Mouse (Mus musculus) retina, embryonic 14.5 days (tissue): ENCODE measurements at regions not wholly inside any gene's neighbourhood (a gene's known extent, or its start where the extent isn't known, plus 50 kb on each side); places are given as distances from the start of the nearest gene placed in this dataset.

Experiments used
- DNase-seq: peaks from one replicate; pipeline ENCODE4 v3.0.0-alpha.2; 2015; ENCODE audit warnings: low spot score

GRCm38 (mm10) chr15:87367381-87367780, 176.7 kb upstream of the Fam19a5 start:
- peak; percentile 9 for DNase-seq

- DNase-seq: no peak
Observed at GRCm38 (mm10) chr15:87369381-87369780, 174.7 kb upstream of the Fam19a5 start.

- DNase-seq: no peak
Observed at GRCm38 (mm10) chr15:87369836-87370235, 174.3 kb upstream of the Fam19a5 start.

- DNase-seq: no peak
Observed at GRCm38 (mm10) chr15:87370761-87371160, 173.3 kb upstream of the Fam19a5 start.

- no peak for DNase-seq
Observed at GRCm38 (mm10) chr15:87374670-87375069, 169.4 kb upstream of the Fam19a5 start.

- DNase-seq: no peak
Observed at GRCm38 (mm10) chr15:87375596-87376194, 168.4 kb upstream of the Fam19a5 start.

- no peak for DNase-seq
Observed at GRCm38 (mm10) chr15:87383551-87384265, 160.4 kb upstream of the Fam19a5 start.

GRCm38 (mm10) chr15:87384279-87385066, 159.6 kb upstream of the Fam19a5 start:
- DNase-seq: no peak

GRCm38 (mm10) chr15:87386513-87386983, 157.6 kb upstream of the Fam19a5 start:
- DNase-seq: no peak

GRCm38 (mm10) chr15:87391395-87391794, 152.7 kb upstream of the Fam19a5 start:
- DNase-seq: no peak

GRCm38 (mm10) chr15:87398396-87398795, 145.7 kb upstream of the Fam19a5 start:
- DNase-seq: no peak

- no peak for DNase-seq
Observed at GRCm38 (mm10) chr15:87405689-87406088, 138.4 kb upstream of the Fam19a5 start.

- no peak for DNase-seq
Observed at GRCm38 (mm10) chr15:87411978-87412377, 132.1 kb upstream of the Fam19a5 start.

GRCm38 (mm10) chr15:87415996-87416395, 128.1 kb upstream of the Fam19a5 start:
- no peak for DNase-seq

GRCm38 (mm10) chr15:87421743-87422142, 122.4 kb upstream of the Fam19a5 start:
- no peak for DNase-seq

GRCm38 (mm10) chr15:87433306-87433705, 110.8 kb upstream of the Fam19a5 start:
- no peak for DNase-seq

GRCm38 (mm10) chr15:87433901-87434300, 110.2 kb upstream of the Fam19a5 start:
- DNase-seq: no peak

GRCm38 (mm10) chr15:87435566-87435965, 108.5 kb upstream of the Fam19a5 start:
- DNase-seq: no peak

- no peak for DNase-seq
Observed at GRCm38 (mm10) chr15:87437611-87438010, 106.5 kb upstream of the Fam19a5 start.

GRCm38 (mm10) chr15:87458932-87459331, 85.2 kb upstream of the Fam19a5 start:
- peak; percentile 10 for DNase-seq

GRCm38 (mm10) chr15:87476247-87476646, 67.9 kb upstream of the Fam19a5 start:
- no peak for DNase-seq

GRCm38 (mm10) chr15:87476862-87477490, 67.1 kb upstream of the Fam19a5 start:
- no peak for DNase-seq
